Mouse (Mus musculus) urinary bladder, adult 2 months (tissue): ENCODE measurements around the gene Dhx30. TPM values are rescaled to one million over a fixed set of nuclear protein-coding genes. Genes with fewer than 3 reads are reported as not detected.

Experiments
- DNase-seq: peaks from one replicate; pipeline ENCODE4 v3.0.0; 2022; ENCODE audit warnings: low spot score
- polyA plus RNA-seq: library from polyadenylated mRNA; depleted of rRNA; stranded (reverse); fragments of >200 nt; gene quantifications from 2 replicates; pipeline ENCODE4 v1.2.3, GENCODE M21; 2012; rRNA removed

Gene Dhx30
- polyA plus RNA-seq, 1 experiment = 68.6 TPM

GRCm38 (mm10) chr9:110045763-110046377 lies 71.8 kb downstream of the Dhx30 start:
- no peak for DNase-seq

GRCm38 (mm10) chr9:110044373-110044772 lies 73.3 kb downstream of the Dhx30 start:
- no peak for DNase-seq

GRCm38 (mm10) chr9:110038485-110038884 lies 79.1 kb downstream of the Dhx30 start:
- no peak for DNase-seq

GRCm38 (mm10) chr9:110037895-110038294 lies 79.7 kb downstream of the Dhx30 start:
- DNase-seq = no peak

GRCm38 (mm10) chr9:110035091-110035490 lies 82.5 kb downstream of the Dhx30 start:
- DNase-seq = no peak

Other genes with a start within 250 kb of the Dhx30 start
- 12.6 and 13.1 TPM in 2 replicates for gene Cdc25a, start 242.3 kb downstream of the Dhx30 start, polyA plus RNA-seq
- gene Map4, start 186.4 kb downstream of the Dhx30 start, polyA plus RNA-seq = 84.3 and 129 TPM in 2 replicates
- 18.4 and 27.3 TPM in 2 replicates for gene Smarcc1, start 122 bp downstream of the Dhx30 start, polyA plus RNA-seq
- gene Cspg5, start 126.0 kb upstream of the Dhx30 start, polyA plus RNA-seq = 28.4 and 36.8 TPM in 2 replicates
- 11.1 and 12.2 TPM in 2 replicates for gene Elp6, start 187.3 kb upstream of the Dhx30 start, polyA plus RNA-seq
- gene Scap, start 215.5 kb upstream of the Dhx30 start, polyA plus RNA-seq = 19.0 and 32.7 TPM in 2 replicates